Mouse (Mus musculus): ENCODE data around the gene Usp39. TPM values are rescaled to one million over a fixed set of nuclear protein-coding genes. Genes with fewer than 3 reads are reported as not detected.

Gene Usp39
- total RNA-seq, 2 experiments from 2014 or later: 25.4 to 27.8 TPM

DNA sequence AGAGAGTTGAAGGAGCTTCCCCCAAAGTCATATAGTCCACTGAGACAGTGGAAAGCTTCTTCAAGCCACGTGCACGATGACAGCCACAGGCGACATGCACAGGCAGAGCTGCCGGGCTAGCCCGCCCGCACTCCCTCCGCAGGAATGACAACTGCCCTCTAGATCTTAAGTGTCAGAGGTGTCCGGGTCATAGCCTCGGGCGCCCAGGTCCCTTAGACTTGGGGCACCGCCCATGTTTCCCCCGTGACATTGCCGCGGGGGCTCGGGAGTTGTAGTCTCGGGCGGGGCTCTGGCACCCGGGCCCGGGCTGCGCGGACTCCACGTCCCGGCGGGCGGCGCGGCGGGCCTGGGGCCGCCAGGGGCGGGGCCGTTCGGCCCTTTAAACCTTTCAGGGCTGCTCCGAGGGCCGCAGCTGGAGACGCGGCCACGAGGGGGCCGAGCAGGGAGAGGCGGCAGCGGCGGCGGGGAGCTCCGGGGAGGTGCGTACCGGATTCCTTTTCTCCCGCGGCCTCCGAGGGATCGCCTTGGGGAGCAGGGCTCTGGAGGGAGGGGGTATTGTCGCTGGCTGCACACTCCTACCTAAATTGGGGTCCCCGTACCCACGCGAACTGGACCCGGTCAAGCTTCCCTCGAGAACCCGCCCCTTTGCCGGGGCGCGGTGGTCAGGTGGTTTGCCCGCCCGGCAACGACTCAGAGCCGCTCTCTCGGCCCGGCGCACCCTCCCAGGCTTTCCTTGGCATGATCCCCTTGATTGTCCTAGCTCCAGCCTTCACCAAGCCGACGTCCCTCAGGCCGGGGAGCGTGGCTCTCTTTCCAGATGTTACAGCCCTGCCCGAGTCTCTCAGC, 10.3 kb upstream of the Usp39 start, which contains the start of gene Tmem150a:
Gene Tmem150a (plus strand): TSS at position 382 of the 846 bp plus-strand sequence.
- no peak for ATAC-seq (replicated peaks; ENCODE audit: low FRiP score, poor library complexity, severe bottlenecking)

DNA sequence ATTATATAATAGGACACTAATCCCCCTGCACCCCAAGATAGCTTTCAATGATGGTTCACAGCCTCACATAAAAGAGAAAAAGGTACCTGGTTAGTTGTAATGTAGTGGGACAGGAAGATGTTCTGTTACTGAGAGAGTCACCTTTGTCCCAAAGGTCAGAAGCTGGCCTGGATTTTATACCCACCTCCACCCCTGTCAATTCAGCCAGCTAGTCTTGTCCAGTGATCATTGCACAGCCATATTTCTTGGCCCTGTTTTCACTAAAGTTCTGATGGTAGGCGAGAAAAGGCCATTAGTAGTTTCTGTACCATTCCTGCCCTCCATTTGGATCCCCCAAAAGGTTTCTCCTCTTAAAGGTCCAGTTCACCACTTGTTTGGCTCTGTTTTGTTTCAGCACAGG, 9.0 kb upstream of the Usp39 start:
- ATAC-seq (replicated peaks; ENCODE audit: low FRiP score, poor library complexity, severe bottlenecking): no peak

DNA sequence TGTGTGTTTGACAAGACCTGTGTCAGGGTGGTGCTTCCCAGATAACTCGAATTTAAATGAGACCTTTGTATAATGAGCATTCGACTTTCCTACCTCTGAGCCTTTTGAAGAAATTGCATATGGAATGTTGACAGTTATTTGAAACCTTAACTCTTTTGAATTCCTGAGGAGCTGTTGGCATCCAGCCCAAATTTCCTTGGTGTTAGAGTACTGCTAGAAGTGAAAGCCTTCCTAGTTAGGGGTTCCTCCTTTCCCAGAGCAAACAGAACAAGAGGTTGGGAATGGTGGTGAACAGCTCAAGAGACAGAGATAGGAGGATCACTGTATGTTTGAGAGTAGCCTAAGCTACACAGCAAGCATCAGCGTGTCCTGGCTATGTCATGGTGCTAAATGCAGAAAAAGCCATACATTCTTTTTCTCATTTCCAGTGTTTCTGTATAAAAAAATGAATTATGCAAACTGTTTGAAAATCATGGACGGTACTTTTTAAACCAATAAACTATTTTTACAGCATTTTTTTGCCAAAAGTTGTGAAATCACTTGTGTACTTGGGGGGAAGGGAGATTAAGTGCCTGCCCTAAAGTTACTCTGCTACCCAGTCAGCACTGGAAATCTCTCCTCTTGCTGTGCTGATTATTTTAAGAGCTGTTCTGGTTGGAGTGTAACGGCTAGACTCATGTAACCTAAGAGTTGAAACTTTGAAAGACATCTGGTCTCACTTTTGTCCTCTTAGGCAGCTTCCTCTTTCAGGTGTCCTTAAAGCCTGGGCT, 7.8 kb upstream of the Usp39 start:
- no peak for ATAC-seq (replicated peaks; ENCODE audit: low FRiP score, poor library complexity, severe bottlenecking)

DNA sequence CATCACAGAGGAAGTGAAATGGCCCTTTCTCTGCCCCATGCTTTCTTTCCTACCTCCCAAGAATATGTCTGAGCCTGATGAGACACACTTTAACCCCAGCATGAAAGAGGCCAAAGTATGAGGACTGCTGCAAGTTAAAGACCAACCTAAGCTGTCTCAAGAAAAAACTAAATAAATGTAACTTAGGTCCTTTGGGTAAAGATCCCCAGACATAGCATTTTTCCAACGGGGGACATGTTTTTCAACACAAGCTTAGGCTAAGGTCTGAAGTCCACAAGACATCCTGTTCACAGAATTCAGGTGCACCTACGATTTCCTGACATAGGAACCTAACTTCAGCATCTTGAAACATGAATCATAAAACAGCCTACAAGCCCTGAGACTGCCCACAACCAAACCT, 5.2 kb upstream of the Usp39 start:
- ATAC-seq (replicated peaks; ENCODE audit: low FRiP score, poor library complexity, severe bottlenecking): no peak

DNA sequence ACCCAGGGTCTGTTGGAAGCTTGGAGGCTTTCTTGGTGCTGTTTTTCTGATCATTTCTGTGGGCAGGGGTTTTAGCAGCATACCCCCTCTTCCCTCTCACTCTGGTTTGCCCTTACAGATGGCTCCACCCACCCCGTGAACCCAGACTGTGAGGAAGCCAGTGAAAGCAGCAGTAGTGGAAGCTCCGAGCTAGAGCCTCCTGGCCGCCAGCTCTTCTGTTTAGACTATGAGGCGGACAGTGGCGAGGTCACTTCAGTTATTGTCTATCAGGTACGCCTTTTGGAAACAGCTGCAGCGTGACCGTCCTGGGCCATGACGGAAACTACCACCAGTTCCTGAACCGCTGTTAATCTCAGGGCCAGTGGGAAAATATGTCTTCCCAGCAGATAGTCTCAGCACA, 3.4 kb upstream of the Usp39 start:
- no peak for ATAC-seq (replicated peaks; ENCODE audit: low FRiP score, poor library complexity, severe bottlenecking)

DNA sequence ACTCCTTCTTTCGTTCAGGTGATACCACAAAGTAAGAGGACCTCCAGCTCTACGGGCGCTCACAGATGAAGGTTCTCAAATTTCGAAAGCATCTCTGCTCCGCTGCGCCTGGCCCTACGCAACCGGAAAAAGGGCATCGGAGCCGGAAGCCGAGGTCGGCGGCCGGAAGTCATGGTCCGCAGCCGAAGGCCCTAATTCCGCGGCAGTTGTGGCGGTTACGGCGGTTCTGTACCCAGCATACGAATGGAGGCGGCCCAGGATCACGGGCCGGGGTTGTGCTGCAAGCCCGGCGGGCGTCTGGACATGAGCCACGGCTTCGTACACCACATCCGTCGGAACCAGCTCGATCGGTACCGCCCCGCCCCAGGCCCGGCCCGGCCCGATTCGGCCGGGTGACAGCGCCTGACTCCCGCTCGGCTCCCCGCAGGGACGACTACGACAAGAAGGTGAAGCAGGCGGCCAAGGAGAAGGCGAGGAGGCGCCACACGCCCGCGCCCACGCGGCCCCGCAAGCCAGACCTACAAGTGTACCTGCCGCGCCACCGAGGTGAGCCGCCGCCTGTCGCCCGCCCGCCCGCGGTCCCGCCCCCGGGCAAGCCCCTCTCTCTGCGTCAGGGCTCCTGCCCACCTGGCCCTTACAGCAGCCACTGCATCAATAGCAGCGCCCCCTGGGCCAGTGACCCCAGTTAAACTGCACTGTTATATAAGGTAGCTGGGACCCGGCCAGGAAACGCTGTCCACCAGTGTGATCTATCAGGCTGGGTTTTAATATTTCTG, 2.4 kb upstream of the Usp39 start, which contains the start of gene 0610030E20Rik:
Gene 0610030E20Rik (plus strand): TSS at position 152 of the 776 bp plus-strand sequence.
- ATAC-seq (replicated peaks; ENCODE audit: low FRiP score, poor library complexity, severe bottlenecking): peak; percentile 64

DNA sequence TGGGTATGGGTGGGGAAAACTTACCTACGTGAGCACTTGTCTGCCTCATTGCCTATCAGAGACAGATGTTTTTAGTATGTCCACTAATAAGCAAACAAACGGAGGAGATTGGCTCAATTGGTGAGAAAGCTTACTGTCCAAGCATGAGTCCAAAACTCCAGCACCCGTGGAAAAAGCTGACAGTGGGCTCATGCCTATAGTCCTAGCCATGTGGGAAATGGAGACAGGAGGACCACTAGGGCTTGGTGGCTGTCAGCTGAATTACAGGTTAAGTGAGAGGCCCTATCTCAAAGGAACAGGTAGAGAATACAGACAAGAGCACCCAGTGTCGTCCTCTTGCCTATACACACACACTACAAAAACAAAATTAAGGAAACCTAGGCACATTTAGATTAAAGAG, 1.3 kb upstream of the Usp39 start:
- no peak; the same call in 1 of the 2 replicates for ATAC-seq (replicated peaks; ENCODE audit: low FRiP score, poor library complexity, severe bottlenecking)

DNA sequence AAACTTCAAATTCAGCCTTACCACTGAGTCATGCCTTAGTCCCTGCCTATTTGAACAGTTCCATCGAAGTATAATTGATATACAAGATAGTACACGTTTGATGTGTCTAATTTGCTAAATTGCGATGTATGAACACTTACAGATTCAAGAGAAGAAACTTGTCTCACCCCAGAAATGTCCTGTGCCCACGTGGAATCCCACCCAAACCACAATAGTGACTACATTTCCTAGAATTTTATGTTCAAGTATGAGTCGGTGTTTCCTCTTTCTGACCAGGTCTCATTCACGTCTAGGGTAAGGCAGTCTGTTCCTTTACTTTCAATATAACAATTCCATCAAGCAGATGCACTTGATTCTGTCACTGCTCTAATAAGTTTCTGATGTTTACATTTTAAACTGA, 649 bp upstream of the Usp39 start:
- peak; percentile 21 for ATAC-seq (replicated peaks; ENCODE audit: low FRiP score, poor library complexity, severe bottlenecking)

DNA sequence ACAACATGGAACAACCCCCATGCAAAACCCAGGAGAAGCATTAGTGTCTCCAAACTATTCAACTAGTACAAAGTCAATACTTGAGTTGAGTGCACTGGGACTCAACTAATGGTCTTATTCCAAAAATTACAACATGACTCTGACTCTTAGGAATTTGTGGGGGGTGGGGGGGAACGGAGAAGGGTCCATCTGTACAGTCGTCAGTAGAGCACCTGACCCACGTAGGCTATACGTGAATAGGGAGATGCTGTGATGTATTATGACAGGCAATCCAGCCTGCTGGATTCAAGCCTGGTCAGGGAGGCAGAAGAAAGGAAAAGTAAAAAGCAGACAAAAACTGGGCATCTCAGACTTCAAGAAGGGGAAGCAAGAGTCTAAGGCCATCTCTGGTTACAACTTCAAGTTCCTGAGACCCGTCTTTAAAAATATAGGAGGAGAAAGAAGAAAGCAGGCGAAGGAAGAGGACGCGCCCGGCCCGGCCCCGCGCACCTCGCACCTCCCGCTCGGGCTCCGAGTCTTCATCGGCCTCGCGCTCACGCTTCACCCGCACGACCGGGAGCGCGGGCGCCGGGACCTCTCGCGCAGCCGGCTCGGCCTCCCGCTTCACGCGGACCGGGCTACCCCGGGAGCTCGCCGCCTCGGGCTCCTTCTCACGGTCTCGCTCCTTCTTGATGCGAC, 449 bp downstream of the Usp39 start:
- peak; percentile 46 for ATAC-seq (replicated peaks; ENCODE audit: low FRiP score, poor library complexity, severe bottlenecking)

DNA sequence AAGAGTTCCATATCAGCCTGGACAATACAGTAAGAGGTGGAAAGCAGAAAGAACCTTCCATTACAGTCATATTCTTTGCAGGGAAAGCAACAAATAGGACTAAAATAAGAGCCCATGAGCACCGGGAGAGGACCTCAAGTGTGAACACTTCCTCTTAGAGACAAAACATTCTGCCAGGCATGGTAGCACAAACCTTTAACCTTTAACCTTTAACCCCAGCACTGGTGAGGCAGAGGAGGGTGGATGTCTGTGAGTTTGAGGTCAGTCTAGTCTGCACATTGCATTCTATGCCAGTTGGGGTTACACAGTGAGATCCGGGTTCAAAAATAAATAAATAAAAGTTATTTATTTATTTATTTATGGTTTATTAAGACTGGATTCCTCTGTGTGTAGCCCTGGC, 4.5 kb downstream of the Usp39 start:
- ATAC-seq (replicated peaks; ENCODE audit: low FRiP score, poor library complexity, severe bottlenecking): no peak

DNA sequence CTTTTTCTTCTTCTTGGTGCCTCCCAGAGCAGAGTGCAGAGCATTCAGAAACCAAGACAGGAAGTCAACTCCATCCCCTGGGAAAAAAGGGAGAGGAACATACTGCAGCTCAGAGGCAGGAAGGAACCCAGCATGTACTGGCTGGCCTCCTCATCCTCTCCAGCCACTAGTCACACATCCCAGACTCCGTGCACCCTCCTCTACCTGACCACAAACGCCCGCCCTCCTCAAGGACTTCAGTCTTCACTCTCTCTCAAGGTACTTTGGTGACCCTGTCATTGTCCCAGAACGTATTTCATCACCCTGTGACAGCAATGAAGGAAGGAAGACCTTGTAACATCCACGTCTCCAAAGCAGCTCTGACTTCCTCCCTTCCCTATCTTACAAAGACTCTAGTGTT, 11.9 kb downstream of the Usp39 start:
- ATAC-seq (replicated peaks; ENCODE audit: low FRiP score, poor library complexity, severe bottlenecking): no peak

DNA sequence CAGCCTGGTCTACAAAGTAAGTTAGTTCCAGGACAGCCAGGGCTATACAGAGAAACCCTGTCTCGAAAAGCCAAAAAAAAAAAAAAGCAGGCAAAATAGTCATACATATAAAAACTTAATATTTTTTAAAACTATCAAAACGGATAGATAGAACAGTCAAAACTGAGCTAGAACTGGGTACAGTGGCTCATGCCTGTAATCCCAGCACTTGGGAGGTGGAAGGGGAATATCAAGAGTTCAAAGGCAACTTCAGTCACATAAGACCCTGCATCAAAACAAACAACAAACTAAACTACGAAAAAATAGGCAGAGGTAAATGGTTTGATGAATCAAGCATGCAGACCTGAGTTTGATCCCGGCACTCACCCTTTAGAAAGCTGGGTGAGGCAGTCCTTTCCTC, 14.9 kb downstream of the Usp39 start:
- ATAC-seq (replicated peaks; ENCODE audit: low FRiP score, poor library complexity, severe bottlenecking): no peak

DNA sequence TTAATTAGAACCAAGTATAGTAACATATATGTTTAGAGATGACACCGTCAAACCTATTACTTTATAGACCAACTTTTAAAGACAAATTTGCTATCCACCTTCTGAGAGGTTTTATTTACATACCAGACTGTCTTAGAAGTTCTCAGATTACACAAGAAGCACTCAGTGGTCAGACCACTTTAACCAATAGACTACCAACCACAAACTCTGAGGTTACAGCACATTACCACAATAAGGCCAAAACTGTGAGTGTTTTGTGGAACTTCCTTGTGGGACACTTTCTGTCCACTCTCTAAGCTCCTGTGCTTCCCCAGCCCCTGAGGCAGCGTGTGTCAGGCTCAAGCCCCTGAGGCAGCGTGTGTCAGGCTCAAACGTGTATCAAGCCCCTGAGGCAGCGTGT, 16.0 kb downstream of the Usp39 start:
- no peak for ATAC-seq (replicated peaks; ENCODE audit: low FRiP score, poor library complexity, severe bottlenecking)

DNA sequence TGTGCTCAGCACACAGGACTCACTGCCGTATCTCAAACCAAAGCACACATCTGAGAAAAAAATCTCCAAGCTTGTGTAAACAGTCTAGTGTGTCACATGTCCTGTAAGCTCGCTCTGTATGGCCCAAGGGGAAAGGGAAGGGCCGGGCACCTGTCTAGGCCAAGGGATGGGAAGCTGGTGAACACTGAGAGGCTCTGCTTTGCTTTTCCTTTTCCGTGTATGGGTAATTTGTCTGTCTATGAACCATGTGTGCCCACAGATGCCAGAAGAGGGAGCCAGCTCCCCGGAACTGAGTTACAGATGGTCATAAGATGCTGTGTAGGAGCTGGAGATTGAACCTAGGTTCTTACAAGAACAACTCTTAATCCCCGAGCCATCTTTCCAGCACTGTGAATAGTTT, 18.7 kb downstream of the Usp39 start:
- peak; percentile 50 for ATAC-seq (replicated peaks; ENCODE audit: low FRiP score, poor library complexity, severe bottlenecking)

DNA sequence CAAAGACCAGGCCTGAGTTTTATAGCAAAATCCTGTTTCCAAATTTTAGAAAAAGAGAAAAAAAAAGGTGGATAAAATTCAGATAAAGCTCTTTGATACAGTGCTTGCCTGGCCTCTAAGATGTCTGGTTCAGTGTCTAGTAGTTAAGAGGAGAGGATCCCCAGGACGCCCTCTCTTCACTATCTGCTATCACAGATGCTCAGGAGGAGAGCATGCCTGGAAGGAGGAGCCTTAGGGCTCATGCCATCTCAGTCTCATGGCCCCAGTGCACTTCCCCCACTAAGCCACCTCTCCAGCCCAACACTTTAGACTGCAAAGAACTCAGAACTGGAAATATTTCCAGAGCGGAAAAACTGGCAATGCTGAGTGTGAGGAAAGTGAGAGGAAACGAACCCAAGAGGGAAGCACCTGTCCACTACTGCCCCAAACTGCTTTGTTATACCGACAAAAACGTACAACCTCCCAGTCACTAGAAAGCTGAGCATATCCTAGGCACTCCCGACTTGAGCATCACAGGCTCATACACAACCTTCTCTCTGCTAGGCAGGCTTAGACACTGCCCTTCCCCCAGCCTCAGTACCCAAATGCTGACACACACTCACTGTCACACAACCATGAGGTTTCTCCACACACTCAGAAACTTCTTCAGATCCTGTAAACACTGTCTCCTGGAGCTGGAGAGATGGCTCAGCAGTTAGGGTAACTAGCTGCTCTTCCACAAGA, 21.0 kb downstream of the Usp39 start:
- peak; percentile 96 for ATAC-seq (replicated peaks; ENCODE audit: low FRiP score, poor library complexity, severe bottlenecking)

DNA sequence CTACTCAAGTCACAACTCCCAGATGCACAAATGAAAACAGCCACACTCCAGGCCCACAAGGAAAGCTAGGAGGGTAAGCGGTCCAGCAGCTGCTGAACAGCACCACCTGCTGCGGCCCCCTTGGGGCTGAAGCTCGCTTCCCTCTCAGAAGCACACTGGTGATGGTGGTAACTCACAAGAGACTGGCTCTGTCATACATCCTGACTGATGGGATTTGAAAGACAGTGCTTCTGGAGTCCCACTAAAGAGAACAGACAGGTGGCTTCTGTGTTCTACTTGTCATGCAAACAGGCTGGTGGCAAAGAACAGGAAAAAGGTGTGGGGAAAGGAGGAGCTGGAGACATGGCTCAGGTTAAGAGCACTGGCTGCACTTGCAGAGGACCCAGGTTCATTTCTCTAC, 22.0 kb downstream of the Usp39 start:
- ATAC-seq (replicated peaks; ENCODE audit: low FRiP score, poor library complexity, severe bottlenecking): no peak

DNA sequence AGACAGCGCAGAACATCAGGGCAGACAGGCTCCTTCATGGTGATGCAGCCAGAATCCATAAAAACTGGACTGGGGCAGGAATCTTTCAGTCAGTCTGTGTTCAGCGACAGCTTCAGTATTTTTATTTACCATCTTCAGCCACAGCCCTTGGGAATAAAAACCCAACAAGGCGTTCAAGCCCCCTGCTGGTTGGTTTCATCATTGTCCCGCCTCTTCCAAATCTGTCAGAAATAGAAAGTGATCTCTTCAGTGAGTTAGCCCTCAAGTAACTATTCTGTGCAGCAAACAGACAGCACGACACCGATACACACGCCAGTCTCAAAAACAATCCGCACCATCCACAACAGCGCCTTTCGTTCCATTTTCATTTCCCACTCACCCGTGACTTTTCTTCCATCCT, 26.0 kb downstream of the Usp39 start:
- peak; percentile 51; the same call in 1 of the 2 replicates for ATAC-seq (replicated peaks; ENCODE audit: low FRiP score, poor library complexity, severe bottlenecking)

DNA sequence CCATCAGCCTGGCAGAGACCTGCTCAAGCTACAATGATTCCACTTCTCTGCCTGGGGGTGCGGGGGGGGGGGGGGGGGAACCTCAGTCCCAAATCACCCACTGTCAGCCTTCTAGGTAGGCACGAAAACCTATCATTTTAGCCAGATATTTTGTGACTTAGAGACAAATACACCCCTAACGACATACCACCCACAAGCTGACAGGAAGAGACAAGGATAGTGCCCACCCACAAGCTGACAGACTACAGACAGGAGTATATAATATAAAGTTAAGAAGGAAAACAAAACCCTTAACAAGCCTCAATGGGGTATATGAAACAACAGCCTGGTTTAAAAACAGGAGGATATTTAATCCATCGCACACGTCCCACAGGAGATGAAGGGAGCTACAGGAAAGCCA, 26.5 kb downstream of the Usp39 start:
- no peak for ATAC-seq (replicated peaks; ENCODE audit: low FRiP score, poor library complexity, severe bottlenecking)

DNA sequence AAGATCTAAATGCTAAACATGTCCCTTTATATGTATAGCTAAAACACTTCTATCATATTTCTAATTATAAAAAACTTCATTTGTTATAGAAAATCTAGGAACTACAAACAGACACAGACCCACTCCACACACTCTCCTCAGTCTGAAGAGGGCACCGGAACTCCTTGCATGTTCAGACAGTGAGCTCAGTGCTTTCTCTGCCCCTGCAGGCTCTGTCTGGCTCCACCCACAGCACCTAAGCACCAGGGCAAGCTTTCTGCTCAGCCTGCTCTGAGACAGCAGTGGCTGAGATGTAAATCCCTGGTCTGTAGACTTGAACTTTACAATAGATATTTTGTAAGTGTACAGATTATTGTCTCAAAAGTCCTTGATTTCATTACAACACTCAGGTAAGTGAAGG, 28.9 kb downstream of the Usp39 start:
- ATAC-seq (replicated peaks; ENCODE audit: low FRiP score, poor library complexity, severe bottlenecking): no peak

Measured in erythroblast, adult 5-6 weeks (primary cell).